Mouse (Mus musculus) embryo, embryonic 10 days (tissue): ENCODE measurements around the gene Ptpn7.
"Not testable (repeated sequence)": the region's sequence is repeated elsewhere in the genome, so short reads cannot be mapped to it uniquely, and the experiment has no call there.

Source experiments
- DNase-seq: peaks from one replicate; pipeline ENCODE4 v3.0.0-alpha.2; 2015; ENCODE audit warnings: low spot score

Gene Ptpn7

GRCm38 (mm10) chr1:135132473-135132872 is at the start of gene Ptpn7:
Gene Ptpn7 (plus strand): TSS chr1:135132700.
- peak; percentile 58 for DNase-seq

GRCm38 (mm10) chr1:135083465-135083864 is 49.0 kb upstream of the Ptpn7 start:
- DNase-seq: peak; percentile 47

GRCm38 (mm10) chr1:135085296-135085871 is 47.1 kb upstream of the Ptpn7 start:
- DNase-seq: no peak

- DNase-seq: no peak
Observed at GRCm38 (mm10) chr1:135086015-135086414, 46.5 kb upstream of the Ptpn7 start.

GRCm38 (mm10) chr1:135087414-135087813 is 45.1 kb upstream of the Ptpn7 start:
- DNase-seq: no peak

- DNase-seq: no peak
Observed at GRCm38 (mm10) chr1:135089626-135090025, 42.9 kb upstream of the Ptpn7 start.

- DNase-seq: no peak
Observed at GRCm38 (mm10) chr1:135090914-135091313, 41.6 kb upstream of the Ptpn7 start.

- DNase-seq: no peak
Observed at GRCm38 (mm10) chr1:135094723-135095122, 37.8 kb upstream of the Ptpn7 start.

- no peak for DNase-seq
Observed at GRCm38 (mm10) chr1:135095189-135095588, 37.3 kb upstream of the Ptpn7 start.

GRCm38 (mm10) chr1:135096312-135096711 is 36.2 kb upstream of the Ptpn7 start:
- DNase-seq: no peak

GRCm38 (mm10) chr1:135097441-135097840 is 35.1 kb upstream of the Ptpn7 start:
- DNase-seq: no peak

- no peak for DNase-seq
Observed at GRCm38 (mm10) chr1:135098441-135098840, 34.1 kb upstream of the Ptpn7 start.

- no peak for DNase-seq
Observed at GRCm38 (mm10) chr1:135100400-135100799, 32.1 kb upstream of the Ptpn7 start.

GRCm38 (mm10) chr1:135105124-135105523 is 27.4 kb upstream of the Ptpn7 start, which contains the start of gene Lgr6:
Gene Lgr6 (minus strand): TSS chr1:135105276.
- peak; percentile 48 for DNase-seq

GRCm38 (mm10) chr1:135105951-135106350 is 26.5 kb upstream of the Ptpn7 start:
- DNase-seq: peak; percentile 89

- DNase-seq: peak; percentile 85
Observed at GRCm38 (mm10) chr1:135108611-135109010, 23.9 kb upstream of the Ptpn7 start.

- DNase-seq: peak; percentile 88
Observed at GRCm38 (mm10) chr1:135110075-135110474, 22.4 kb upstream of the Ptpn7 start.

GRCm38 (mm10) chr1:135111271-135111670 is 21.2 kb upstream of the Ptpn7 start:
- not testable (repeated sequence) for DNase-seq

GRCm38 (mm10) chr1:135112661-135113060 is 19.8 kb upstream of the Ptpn7 start:
- peak; percentile 68 for DNase-seq

GRCm38 (mm10) chr1:135124573-135125363 is 7.7 kb upstream of the Ptpn7 start:
- DNase-seq: no peak

GRCm38 (mm10) chr1:135125990-135126389 is 6.5 kb upstream of the Ptpn7 start:
- no peak for DNase-seq

- no peak for DNase-seq
Observed at GRCm38 (mm10) chr1:135126443-135127027, 6.0 kb upstream of the Ptpn7 start.

- DNase-seq: no peak
Observed at GRCm38 (mm10) chr1:135128011-135128441, 4.5 kb upstream of the Ptpn7 start.
